Mouse (Mus musculus): ENCODE measurements around the gene Pcp4. TPM values are rescaled to one million over a fixed set of nuclear protein-coding genes. Genes with fewer than 3 reads are reported as not detected.

Gene Pcp4
- polyA plus RNA-seq, 1 experiment = not detected

GRCm38 (mm10) chr16:96472361-96472760 lies 5.0 kb downstream of the Pcp4 start:
- TF ChIP-seq GATA1 (IDR thresholded peaks at IDR 0.05; ENCODE audit: low read length) = no peak

- no peak for TF ChIP-seq GATA1 (IDR thresholded peaks at IDR 0.05; ENCODE audit: low read length)
These were observed 5.4 kb downstream of the Pcp4 start for GRCm38 (mm10) chr16:96472816-96473215.

GRCm38 (mm10) chr16:96474185-96474584 lies 6.8 kb downstream of the Pcp4 start:
- no peak for TF ChIP-seq GATA1 (IDR thresholded peaks at IDR 0.05; ENCODE audit: low read length)

- no peak for TF ChIP-seq GATA1 (IDR thresholded peaks at IDR 0.05; ENCODE audit: low read length)
These were observed 14.4 kb downstream of the Pcp4 start for GRCm38 (mm10) chr16:96481791-96482190.

GRCm38 (mm10) chr16:96487007-96487684 lies 19.7 kb downstream of the Pcp4 start:
- TF ChIP-seq GATA1 (IDR thresholded peaks at IDR 0.05; ENCODE audit: low read length) = no peak

GRCm38 (mm10) chr16:96488038-96488437 lies 20.6 kb downstream of the Pcp4 start:
- TF ChIP-seq GATA1 (IDR thresholded peaks at IDR 0.05; ENCODE audit: low read length) = no peak

- TF ChIP-seq GATA1 (IDR thresholded peaks at IDR 0.05; ENCODE audit: low read length) = no peak
These were observed 24.1 kb downstream of the Pcp4 start for GRCm38 (mm10) chr16:96491530-96491929.

GRCm38 (mm10) chr16:96494079-96494478 lies 26.7 kb downstream of the Pcp4 start:
- TF ChIP-seq GATA1 (IDR thresholded peaks at IDR 0.05; ENCODE audit: low read length) = no peak

- no peak for TF ChIP-seq GATA1 (IDR thresholded peaks at IDR 0.05; ENCODE audit: low read length)
These were observed 31.5 kb downstream of the Pcp4 start for GRCm38 (mm10) chr16:96498951-96499350.

GRCm38 (mm10) chr16:96501241-96501640 lies 33.8 kb downstream of the Pcp4 start:
- no peak for TF ChIP-seq GATA1 (IDR thresholded peaks at IDR 0.05; ENCODE audit: low read length)

GRCm38 (mm10) chr16:96502586-96502985 lies 35.2 kb downstream of the Pcp4 start:
- TF ChIP-seq GATA1 (IDR thresholded peaks at IDR 0.05; ENCODE audit: low read length) = no peak

GRCm38 (mm10) chr16:96514466-96514865 lies 47.1 kb downstream of the Pcp4 start:
- no peak for TF ChIP-seq GATA1 (IDR thresholded peaks at IDR 0.05; ENCODE audit: low read length)

- TF ChIP-seq GATA1 (IDR thresholded peaks at IDR 0.05; ENCODE audit: low read length) = no peak
These were observed 60.1 kb downstream of the Pcp4 start for GRCm38 (mm10) chr16:96527476-96527875.

- no peak for TF ChIP-seq GATA1 (IDR thresholded peaks at IDR 0.05; ENCODE audit: low read length)
These were observed 61.1 kb downstream of the Pcp4 start for GRCm38 (mm10) chr16:96528471-96528870.

GRCm38 (mm10) chr16:96529896-96530568 lies 62.6 kb downstream of the Pcp4 start:
- TF ChIP-seq GATA1 (IDR thresholded peaks at IDR 0.05; ENCODE audit: low read length) = no peak

GRCm38 (mm10) chr16:96530569-96530898 lies 63.1 kb downstream of the Pcp4 start:
- TF ChIP-seq GATA1 (IDR thresholded peaks at IDR 0.05; ENCODE audit: low read length) = no peak

GRCm38 (mm10) chr16:96531029-96531428 lies 63.6 kb downstream of the Pcp4 start:
- no peak for TF ChIP-seq GATA1 (IDR thresholded peaks at IDR 0.05; ENCODE audit: low read length)
